Mouse (Mus musculus): Measurements from ENCODE around the gene Gm21969. TPM values are rescaled to one million over a fixed set of nuclear protein-coding genes. Genes with fewer than 3 reads are reported as not detected.

Gm21969 gene
- not detected in 2 replicates for polyA plus RNA-seq (2012; rRNA removed)

GRCm38 (mm10) chr4:139602357-139603244 lies at the start of gene Gm21969:
Gm21969 (plus strand) TSS chr4:139603186.
- Histone ChIP-seq H3K36me3 (ENCODE audit: control insufficient read depth, insufficient read depth, low read length) (peaks cover 6% of the 10 kb centered on the region; the same call in 1 of the 2 replicates), H3K27ac (ENCODE audit: insufficient read depth, low read depth, low read length) (peak within 1 kb of the TSS; percentile 68), H3K27me3 (ENCODE audit: control insufficient read depth, insufficient read depth, low read length) (no peaks in the 10 kb centered on the region), H3K4me1 (ENCODE audit: control insufficient read depth, insufficient read depth, insufficient read length, low read length) (peaks cover 23% of the 10 kb centered on the region), H3K4me3 (ENCODE audit: low read depth, low read length) (no peak within 1 kb of the TSS)
- 62% methylated on average over 14 of the region's 14 CpGs for WGBS
- TF ChIP-seq CTCF (IDR thresholded peaks at IDR 0.05; ENCODE audit: extremely low read depth, insufficient read length, insufficient replicate concordance, low read depth, low read length) = peak; percentile 85; the same call in 1 of the 2 replicates
- TF ChIP-seq POLR2A (IDR thresholded peaks at IDR 0.05; ENCODE audit: low read depth, low read length) = no peak

DNA sequence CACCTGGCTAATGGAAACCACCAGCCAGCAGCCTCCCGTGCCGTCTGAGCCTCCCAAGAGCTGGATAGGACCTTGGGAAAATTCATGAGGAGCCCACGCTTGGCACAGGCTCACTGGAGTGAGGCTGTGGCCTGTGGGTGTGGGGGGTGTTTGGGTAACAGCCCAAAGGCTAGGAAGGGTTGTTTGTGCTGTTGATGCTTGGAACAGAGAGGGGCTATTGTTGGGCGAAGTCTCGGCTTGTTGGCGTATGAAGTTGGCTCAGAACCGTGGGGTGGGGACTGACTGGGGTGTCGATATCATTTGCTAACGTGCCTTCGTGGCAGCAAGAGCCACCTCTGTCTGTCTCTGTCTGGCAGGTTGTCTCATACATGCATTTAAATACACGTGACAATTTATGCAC lies 47.8 kb upstream of the Gm21969 start:
- Histone ChIP-seq H3K27me3 (ENCODE audit: control insufficient read depth, insufficient read depth, low read length) (no peaks in the 10 kb centered on the region), H3K4me1 (ENCODE audit: control insufficient read depth, insufficient read depth, insufficient read length, low read length) (no peaks in the 10 kb centered on the region), H3K27ac (ENCODE audit: insufficient read depth, low read depth, low read length) (no peak overlapping the region), H3K36me3 (ENCODE audit: control insufficient read depth, insufficient read depth, low read length) (no peaks in the 10 kb centered on the region), H3K4me3 (ENCODE audit: low read depth, low read length) (no peak overlapping the region)
- WGBS = 92% methylated on average over 11 of the region's 11 CpGs
- no peak for TF ChIP-seq CTCF (IDR thresholded peaks at IDR 0.05; ENCODE audit: extremely low read depth, insufficient read length, insufficient replicate concordance, low read depth, low read length)
- TF ChIP-seq POLR2A (IDR thresholded peaks at IDR 0.05; ENCODE audit: low read depth, low read length) = no peak

DNA sequence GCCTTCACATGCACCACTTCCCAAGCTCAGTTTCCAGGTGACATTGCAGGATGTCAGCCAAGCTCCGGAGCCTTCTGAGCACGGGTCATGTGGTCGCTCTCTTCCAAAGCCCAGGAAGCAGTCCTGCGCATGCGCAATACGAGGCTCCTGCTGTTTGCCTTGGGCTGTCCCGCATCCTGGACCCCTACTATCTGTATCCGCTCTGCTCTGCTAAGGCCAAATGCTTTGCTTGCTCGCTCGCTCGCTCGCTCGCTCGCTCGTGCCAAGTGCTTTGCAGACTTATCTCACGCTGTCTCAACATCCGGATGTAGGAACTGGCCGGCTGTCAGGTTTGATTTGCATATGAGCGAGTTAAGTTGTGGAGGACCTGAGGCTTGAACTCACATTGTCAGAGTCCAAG lies 47.0 kb upstream of the Gm21969 start:
- WGBS = 67% methylated on average over 19 of the region's 19 CpGs
- Histone ChIP-seq H3K27me3 (ENCODE audit: control insufficient read depth, insufficient read depth, low read length) (no peaks in the 10 kb centered on the region), H3K4me3 (ENCODE audit: low read depth, low read length) (peak overlapping the region; percentile 44)

GRCm38 (mm10) chr4:139568361-139568760 lies 34.6 kb upstream of the Gm21969 start:
- 83% methylated on average over 15 of the region's 15 CpGs for WGBS
- Histone ChIP-seq H3K27me3 (ENCODE audit: control insufficient read depth, insufficient read depth, low read length) (no peaks in the 10 kb centered on the region), H3K27ac (ENCODE audit: insufficient read depth, low read depth, low read length) (no peak overlapping the region), H3K4me1 (ENCODE audit: control insufficient read depth, insufficient read depth, insufficient read length, low read length) (no peaks in the 10 kb centered on the region), H3K4me3 (ENCODE audit: low read depth, low read length) (no peak overlapping the region), H3K36me3 (ENCODE audit: control insufficient read depth, insufficient read depth, low read length) (no peaks in the 10 kb centered on the region)
- TF ChIP-seq CTCF (IDR thresholded peaks at IDR 0.05; ENCODE audit: extremely low read depth, insufficient read length, insufficient replicate concordance, low read depth, low read length) = no peak
- TF ChIP-seq POLR2A (IDR thresholded peaks at IDR 0.05; ENCODE audit: low read depth, low read length) = no peak

More for the DNA sequence above, 47.0 kb upstream of the Gm21969 start:
- Histone ChIP-seq H3K36me3 (ENCODE audit: control insufficient read depth, insufficient read depth, low read length) (no peaks in the 10 kb centered on the region), H3K27ac (ENCODE audit: insufficient read depth, low read depth, low read length) (no peak overlapping the region), H3K4me1 (ENCODE audit: control insufficient read depth, insufficient read depth, insufficient read length, low read length) (no peaks in the 10 kb centered on the region)
- TF ChIP-seq CTCF (IDR thresholded peaks at IDR 0.05; ENCODE audit: extremely low read depth, insufficient read length, insufficient replicate concordance, low read depth, low read length) (no peak), POLR2A (IDR thresholded peaks at IDR 0.05; ENCODE audit: low read depth, low read length) (no peak)

GRCm38 (mm10) chr4:139570756-139571155 lies 32.2 kb upstream of the Gm21969 start:
- WGBS = 73% methylated on average over 10 of the region's 10 CpGs
- H3K4me3 ChIP-seq (ENCODE audit: low read depth, low read length) = no peak overlapping the region
- TF ChIP-seq POLR2A (IDR thresholded peaks at IDR 0.05; ENCODE audit: low read depth, low read length) (no peak), CTCF (IDR thresholded peaks at IDR 0.05; ENCODE audit: extremely low read depth, insufficient read length, insufficient replicate concordance, low read depth, low read length) (peak; percentile 36; the same call in 1 of the 2 replicates)
- no peak overlapping the region for H3K27ac ChIP-seq (ENCODE audit: insufficient read depth, low read depth, low read length)
- no peaks in the 10 kb centered on the region for H3K36me3 ChIP-seq (ENCODE audit: control insufficient read depth, insufficient read depth, low read length)
- H3K4me1 ChIP-seq (ENCODE audit: control insufficient read depth, insufficient read depth, insufficient read length, low read length) = peaks cover 10% of the 10 kb centered on the region
- no peaks in the 10 kb centered on the region for H3K27me3 ChIP-seq (ENCODE audit: control insufficient read depth, insufficient read depth, low read length)

DNA sequence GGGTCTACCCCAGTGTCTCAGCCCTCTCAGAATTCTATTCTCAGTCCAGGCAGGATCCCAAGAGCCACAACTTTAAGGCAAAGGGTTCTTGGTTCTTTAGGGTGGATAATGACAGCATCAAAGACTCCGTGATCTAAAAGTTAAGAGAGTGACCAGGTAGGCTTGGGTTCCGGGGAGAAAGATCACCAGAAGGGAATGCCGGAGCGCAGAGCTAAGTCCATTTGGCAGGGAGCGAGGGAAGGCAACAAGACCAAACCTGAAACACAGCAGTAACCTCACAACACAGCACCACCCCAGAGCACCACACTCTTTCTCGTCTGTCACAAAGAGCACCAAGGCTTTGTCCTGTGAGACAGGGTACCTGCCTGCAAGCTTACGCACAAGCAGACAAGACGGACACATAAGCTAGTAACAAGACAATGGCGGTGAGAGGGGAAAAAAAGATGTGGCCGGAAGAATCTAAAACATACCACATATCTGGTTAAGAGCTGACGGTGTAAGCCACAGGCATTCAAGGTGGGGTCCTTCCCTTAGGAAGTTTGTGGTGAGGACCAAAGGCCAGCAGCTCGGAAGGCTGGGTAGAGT lies 30.0 kb upstream of the Gm21969 start:
- no peaks in the 10 kb centered on the region for H3K27me3 ChIP-seq (ENCODE audit: control insufficient read depth, insufficient read depth, low read length)
- H3K27ac ChIP-seq (ENCODE audit: insufficient read depth, low read depth, low read length) = no peak overlapping the region
- no peak for TF ChIP-seq CTCF (IDR thresholded peaks at IDR 0.05; ENCODE audit: extremely low read depth, insufficient read length, insufficient replicate concordance, low read depth, low read length)
- no peak for TF ChIP-seq POLR2A (IDR thresholded peaks at IDR 0.05; ENCODE audit: low read depth, low read length)
- H3K4me1 ChIP-seq (ENCODE audit: control insufficient read depth, insufficient read depth, insufficient read length, low read length) = peaks cover 11% of the 10 kb centered on the region
- H3K4me3 ChIP-seq (ENCODE audit: low read depth, low read length) = no peak overlapping the region
- 65% methylated on average over 12 of the region's 12 CpGs for WGBS
- no peaks in the 10 kb centered on the region for H3K36me3 ChIP-seq (ENCODE audit: control insufficient read depth, insufficient read depth, low read length)

Data from small intestine, adult 2 months (tissue).